Mouse (Mus musculus): Measurements from ENCODE around the gene Esrra. TPM values are rescaled to one million over a fixed set of nuclear protein-coding genes. Genes with fewer than 3 reads are reported as not detected.

The Esrra gene
- polyA plus RNA-seq, 1 experiment from 2014 or later, result 3.8 TPM

Small RNA genes within 50 kb of the gene (microRNA-seq; reads per million reads assigned to microRNA genes)
- gene Mir6990, result 1.3 reads per million

Other genes with a start within 250 kb of the Esrra start
- 6.3 TPM in 2 replicates for gene Rps6ka4, start 81.2 kb downstream of the Esrra start, polyA plus RNA-seq (2015; fragmentation: Nextera tagmentation; extraction: Ambion mirVana)
- gene Ccdc88b, start 63.6 kb downstream of the Esrra start, polyA plus RNA-seq (2015; fragmentation: Nextera tagmentation; extraction: Ambion mirVana), result 2.5 and 2.8 TPM in 2 replicates
- 59.7 and 67.9 TPM in 2 replicates for gene Trmt112, start 12.1 kb downstream of the Esrra start, polyA plus RNA-seq (2015; fragmentation: Nextera tagmentation; extraction: Ambion mirVana)
- 144 and 151 TPM in 2 replicates for gene Prdx5, start 11.7 kb downstream of the Esrra start, polyA plus RNA-seq (2015; fragmentation: Nextera tagmentation; extraction: Ambion mirVana)
- 0.24 and 0.59 TPM in 2 replicates for gene Catsperz, start 3.6 kb upstream of the Esrra start, polyA plus RNA-seq (2015; fragmentation: Nextera tagmentation; extraction: Ambion mirVana)
- gene Kcnk4, start 12.7 kb upstream of the Esrra start, polyA plus RNA-seq (2015; fragmentation: Nextera tagmentation; extraction: Ambion mirVana), result 0.08 TPM in 1 of 2 replicates, not detected in the other
- gene Bad, start 20.0 kb upstream of the Esrra start, polyA plus RNA-seq (2015; fragmentation: Nextera tagmentation; extraction: Ambion mirVana), result 25.5 and 26.1 TPM in 2 replicates
- 7.4 TPM in 2 replicates for gene Gpr137, start 20.7 kb upstream of the Esrra start, polyA plus RNA-seq (2015; fragmentation: Nextera tagmentation; extraction: Ambion mirVana)
- 51.4 and 55.8 TPM in 2 replicates for gene Ppp1r14b, start 53.2 kb upstream of the Esrra start, polyA plus RNA-seq (2015; fragmentation: Nextera tagmentation; extraction: Ambion mirVana)
- 5.9 and 6.8 TPM in 2 replicates for gene Plcb3, start 54.7 kb upstream of the Esrra start, polyA plus RNA-seq (2015; fragmentation: Nextera tagmentation; extraction: Ambion mirVana)
- 88.3 and 101 TPM in 2 replicates for gene Fkbp2, start 58.7 kb upstream of the Esrra start, polyA plus RNA-seq (2015; fragmentation: Nextera tagmentation; extraction: Ambion mirVana)
- gene Vegfb, start 65.8 kb upstream of the Esrra start, polyA plus RNA-seq (2015; fragmentation: Nextera tagmentation; extraction: Ambion mirVana), result 15.5 and 15.6 TPM in 2 replicates
- gene Dnajc4, start 70.8 kb upstream of the Esrra start, polyA plus RNA-seq (2015; fragmentation: Nextera tagmentation; extraction: Ambion mirVana), result 10.2 and 10.9 TPM in 2 replicates
- 9.5 and 10.4 TPM in 2 replicates for gene Nudt22, start 74.3 kb upstream of the Esrra start, polyA plus RNA-seq (2015; fragmentation: Nextera tagmentation; extraction: Ambion mirVana)
- gene Trpt1, start 74.3 kb upstream of the Esrra start, polyA plus RNA-seq (2015; fragmentation: Nextera tagmentation; extraction: Ambion mirVana), result 1.6 and 2.3 TPM in 2 replicates
- 105 and 118 TPM in 2 replicates for gene Fermt3, start 97.7 kb upstream of the Esrra start, polyA plus RNA-seq (2015; fragmentation: Nextera tagmentation; extraction: Ambion mirVana)
- 116 and 121 TPM in 2 replicates for gene Stip1, start 118.2 kb upstream of the Esrra start, polyA plus RNA-seq (2015; fragmentation: Nextera tagmentation; extraction: Ambion mirVana)
- 5.6 and 6.2 TPM in 2 replicates for gene Macrod1, start 135.0 kb upstream of the Esrra start, polyA plus RNA-seq (2015; fragmentation: Nextera tagmentation; extraction: Ambion mirVana)
- gene Flrt1, start 183.9 kb upstream of the Esrra start, polyA plus RNA-seq (2015; fragmentation: Nextera tagmentation; extraction: Ambion mirVana), result 0.17 TPM in 2 replicates